Mouse (Mus musculus): ENCODE measurements around the gene Sept1. TPM values are rescaled to one million over a fixed set of nuclear protein-coding genes. Genes with fewer than 3 reads are reported as not detected.

Gene Sept1
- polyA plus RNA-seq, 1 experiment, result 38.4 TPM

- WGBS, result 82% methylated on average over 17 of the region's 17 CpGs
- H3K36me3 ChIP-seq (ENCODE audit: control insufficient read depth, insufficient read depth, low read length), result no peaks in the 10 kb centered on the region
- H3K27ac ChIP-seq (ENCODE audit: insufficient read depth, low read depth, low read length), result no peak overlapping the region
- no peak overlapping the region for H3K4me3 ChIP-seq (ENCODE audit: insufficient read depth, low read depth, low read length)
- peaks cover 12% of the 10 kb centered on the region for H3K4me1 ChIP-seq (ENCODE audit: control insufficient read depth, insufficient read depth, low read length)
- TF ChIP-seq POLR2A (IDR thresholded peaks at IDR 0.05; ENCODE audit: low read depth, low read length), result no peak
- TF ChIP-seq CTCF (conservative IDR thresholded peaks at IDR 0.05; ENCODE audit: insufficient read depth, insufficient read length, low read depth, low read length), result no peak
- no peak for DNase-seq
- H3K27me3 ChIP-seq (replicated peaks; ENCODE audit: control insufficient read depth, insufficient read depth, low read length), result no peaks in the 10 kb centered on the region
Observed at GRCm38 (mm10) chr7:127194011-127194632, 38.8 kb downstream of the Sept1 start.

- peak overlapping the region; percentile 23; the same call in 1 of the 2 replicates for H3K4me3 ChIP-seq (ENCODE audit: insufficient read depth, low read depth, low read length)
- peak; percentile 84 for DNase-seq
- TF ChIP-seq POLR2A (IDR thresholded peaks at IDR 0.05; ENCODE audit: low read depth, low read length) (no peak), CTCF (conservative IDR thresholded peaks at IDR 0.05; ENCODE audit: insufficient read depth, insufficient read length, low read depth, low read length) (no peak)
- no peaks in the 10 kb centered on the region for H3K36me3 ChIP-seq (ENCODE audit: control insufficient read depth, insufficient read depth, low read length)
- 61% methylated on average over 5 of the region's 5 CpGs for WGBS
- peak overlapping the region; percentile 81; the same call in 1 of the 2 replicates for H3K27ac ChIP-seq (ENCODE audit: insufficient read depth, low read depth, low read length)
- H3K27me3 ChIP-seq (replicated peaks; ENCODE audit: control insufficient read depth, insufficient read depth, low read length), result no peaks in the 10 kb centered on the region
- H3K4me1 ChIP-seq (ENCODE audit: control insufficient read depth, insufficient read depth, low read length), result peaks cover 12% of the 10 kb centered on the region
Observed at GRCm38 (mm10) chr7:127192989-127193388, 39.9 kb downstream of the Sept1 start.

GRCm38 (mm10) chr7:127190672-127191071 is 42.3 kb downstream of the Sept1 start:
- H3K4me1 ChIP-seq (ENCODE audit: control insufficient read depth, insufficient read depth, low read length), result peaks cover 9% of the 10 kb centered on the region
- H3K4me3 ChIP-seq (ENCODE audit: insufficient read depth, low read depth, low read length), result no peak overlapping the region
- no peaks in the 10 kb centered on the region for H3K27me3 ChIP-seq (replicated peaks; ENCODE audit: control insufficient read depth, insufficient read depth, low read length)
- H3K36me3 ChIP-seq (ENCODE audit: control insufficient read depth, insufficient read depth, low read length), result no peaks in the 10 kb centered on the region
- TF ChIP-seq CTCF (conservative IDR thresholded peaks at IDR 0.05; ENCODE audit: insufficient read depth, insufficient read length, low read depth, low read length) (no peak), POLR2A (IDR thresholded peaks at IDR 0.05; ENCODE audit: low read depth, low read length) (no peak)
- DNase-seq, result no peak
- 78% methylated on average over 6 of the region's 6 CpGs for WGBS
- no peak overlapping the region for H3K27ac ChIP-seq (ENCODE audit: insufficient read depth, low read depth, low read length)

GRCm38 (mm10) chr7:127188305-127189276 is 44.3 kb downstream of the Sept1 start:
- no peak overlapping the region for H3K27ac ChIP-seq (ENCODE audit: insufficient read depth, low read depth, low read length)
- H3K36me3 ChIP-seq (ENCODE audit: control insufficient read depth, insufficient read depth, low read length), result no peaks in the 10 kb centered on the region
- DNase-seq, result no peak
- peaks cover 3% of the 10 kb centered on the region; the same call in 1 of the 2 replicates for H3K4me1 ChIP-seq (ENCODE audit: control insufficient read depth, insufficient read depth, low read length)
- H3K27me3 ChIP-seq (replicated peaks; ENCODE audit: control insufficient read depth, insufficient read depth, low read length), result no peaks in the 10 kb centered on the region
- TF ChIP-seq POLR2A (IDR thresholded peaks at IDR 0.05; ENCODE audit: low read depth, low read length) (no peak), CTCF (conservative IDR thresholded peaks at IDR 0.05; ENCODE audit: insufficient read depth, insufficient read length, low read depth, low read length) (no peak)
- 73% methylated on average over 17 of the region's 17 CpGs for WGBS
- H3K4me3 ChIP-seq (ENCODE audit: insufficient read depth, low read depth, low read length), result no peak overlapping the region

- WGBS, result 79% methylated on average over 10 of the region's 10 CpGs
- TF ChIP-seq CTCF (conservative IDR thresholded peaks at IDR 0.05; ENCODE audit: insufficient read depth, insufficient read length, low read depth, low read length), result no peak
- no peak for TF ChIP-seq POLR2A (IDR thresholded peaks at IDR 0.05; ENCODE audit: low read depth, low read length)
- H3K36me3 ChIP-seq (ENCODE audit: control insufficient read depth, insufficient read depth, low read length), result no peaks in the 10 kb centered on the region
- no peak for DNase-seq
- no peaks in the 10 kb centered on the region for H3K27me3 ChIP-seq (replicated peaks; ENCODE audit: control insufficient read depth, insufficient read depth, low read length)
- H3K27ac ChIP-seq (ENCODE audit: insufficient read depth, low read depth, low read length), result no peak overlapping the region
- no peaks in the 10 kb centered on the region for H3K4me1 ChIP-seq (ENCODE audit: control insufficient read depth, insufficient read depth, low read length)
- no peak overlapping the region for H3K4me3 ChIP-seq (ENCODE audit: insufficient read depth, low read depth, low read length)
Observed at GRCm38 (mm10) chr7:127187351-127187750, 45.6 kb downstream of the Sept1 start.

- no peak for DNase-seq
- WGBS, result 66% methylated on average over 3 of the region's 3 CpGs
- TF ChIP-seq CTCF (conservative IDR thresholded peaks at IDR 0.05; ENCODE audit: insufficient read depth, insufficient read length, low read depth, low read length), result peak; percentile 38; the same call in 1 of the 2 replicates
- TF ChIP-seq POLR2A (IDR thresholded peaks at IDR 0.05; ENCODE audit: low read depth, low read length), result no peak
Observed at GRCm38 (mm10) chr7:127185601-127186000, 47.3 kb downstream of the Sept1 start.

GRCm38 (mm10) chr7:127184720-127185119 is 48.2 kb downstream of the Sept1 start:
- Histone ChIP-seq H3K27me3 (replicated peaks; ENCODE audit: control insufficient read depth, insufficient read depth, low read length) (no peaks in the 10 kb centered on the region), H3K4me3 (ENCODE audit: insufficient read depth, low read depth, low read length) (no peak overlapping the region), H3K36me3 (ENCODE audit: control insufficient read depth, insufficient read depth, low read length) (no peaks in the 10 kb centered on the region), H3K4me1 (ENCODE audit: control insufficient read depth, insufficient read depth, low read length) (no peaks in the 10 kb centered on the region), H3K27ac (ENCODE audit: insufficient read depth, low read depth, low read length) (no peak overlapping the region)
- TF ChIP-seq CTCF (conservative IDR thresholded peaks at IDR 0.05; ENCODE audit: insufficient read depth, insufficient read length, low read depth, low read length), result no peak
- TF ChIP-seq POLR2A (IDR thresholded peaks at IDR 0.05; ENCODE audit: low read depth, low read length), result no peak
- DNase-seq, result no peak
- WGBS, result 33% methylated on average over 1 of the region's 1 CpGs

More at GRCm38 (mm10) chr7:127185601-127186000, 47.3 kb downstream of the Sept1 start:
- Histone ChIP-seq H3K4me1 (ENCODE audit: control insufficient read depth, insufficient read depth, low read length) (no peaks in the 10 kb centered on the region), H3K27me3 (replicated peaks; ENCODE audit: control insufficient read depth, insufficient read depth, low read length) (no peaks in the 10 kb centered on the region), H3K27ac (ENCODE audit: insufficient read depth, low read depth, low read length) (no peak overlapping the region), H3K36me3 (ENCODE audit: control insufficient read depth, insufficient read depth, low read length) (no peaks in the 10 kb centered on the region), H3K4me3 (ENCODE audit: insufficient read depth, low read depth, low read length) (no peak overlapping the region)

All from kidney, adult 2 months (tissue).